Mouse (Mus musculus) MEL-GATA-1-ER (cell line): ENCODE measurements around the gene Cracr2a.
"Not testable (repeated sequence)": the region's sequence is repeated elsewhere in the genome, so short reads cannot be mapped to it uniquely, and the experiment has no call there.

Source experiments
- DNase-seq: peaks from one replicate; pipeline ENCODE4 v3.0.0-alpha.2; 2012; ENCODE audit warnings: low read depth; ENCODE audit errors: extremely low read depth

Gene Cracr2a

DNA sequence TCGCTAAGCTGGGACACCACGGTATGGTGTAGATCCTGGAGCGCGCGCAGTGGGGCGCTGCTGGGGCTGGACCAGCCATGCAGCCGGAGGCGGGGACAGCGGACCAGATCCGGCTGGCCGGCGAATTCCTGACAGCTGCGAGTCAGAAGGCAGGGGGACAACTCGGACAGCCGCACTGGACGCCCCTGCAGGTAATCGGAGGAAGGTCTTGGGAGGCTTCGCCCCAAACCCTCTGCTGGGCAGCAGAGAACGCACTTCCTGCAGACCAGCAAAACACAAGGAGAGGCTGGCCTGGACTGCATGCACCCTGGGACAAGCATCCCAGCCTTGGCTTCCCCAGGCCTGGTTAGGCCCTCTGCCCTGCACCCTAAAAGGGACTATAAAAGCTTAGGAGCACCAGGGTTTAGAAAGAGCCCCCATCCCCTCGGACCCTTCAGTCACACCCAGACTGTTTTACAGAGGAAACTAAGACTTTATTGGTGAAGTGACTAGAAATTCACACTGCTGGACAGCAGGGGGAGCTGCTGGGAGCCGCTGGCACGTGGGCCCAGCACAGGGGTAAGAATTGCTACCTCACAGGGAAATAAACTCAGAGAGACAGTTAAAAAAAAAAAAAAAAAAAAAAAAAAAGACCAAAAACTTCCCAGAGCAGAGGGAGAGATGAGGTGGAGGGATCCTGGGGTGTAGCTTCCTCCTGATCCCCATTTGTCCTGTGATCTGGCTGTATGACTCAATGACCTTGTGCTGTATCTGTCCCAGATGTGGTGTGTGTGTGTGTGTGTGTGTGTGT is at the start of gene Cracr2a:
Gene Cracr2a (plus strand): TSS at position 108 of the 790 bp plus-strand sequence.
- DNase-seq = peak; percentile 74

DNA sequence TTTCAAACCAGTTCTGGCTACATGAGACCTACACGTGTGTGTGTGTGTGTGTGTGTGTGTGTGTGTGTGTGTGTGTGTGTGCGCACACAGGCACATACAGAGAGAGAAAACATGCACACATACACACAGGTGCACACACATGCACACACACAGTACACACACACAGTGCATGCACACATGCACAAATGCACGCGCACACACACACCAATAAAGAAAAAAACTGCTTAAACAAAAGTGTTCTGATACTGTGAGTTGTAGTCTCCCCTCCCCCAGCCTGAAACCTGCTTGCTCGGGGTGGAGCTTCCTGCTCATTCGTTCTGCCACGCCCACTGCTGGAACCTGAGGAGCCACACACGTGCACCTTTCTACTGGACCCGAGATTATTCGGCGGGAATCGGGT is 47.4 kb upstream of the Cracr2a start:
- DNase-seq = not testable (repeated sequence)

- no peak for DNase-seq
These were observed 40.0 kb upstream of the Cracr2a start for GRCm38 (mm10) chr6:127521176-127521575.

DNA sequence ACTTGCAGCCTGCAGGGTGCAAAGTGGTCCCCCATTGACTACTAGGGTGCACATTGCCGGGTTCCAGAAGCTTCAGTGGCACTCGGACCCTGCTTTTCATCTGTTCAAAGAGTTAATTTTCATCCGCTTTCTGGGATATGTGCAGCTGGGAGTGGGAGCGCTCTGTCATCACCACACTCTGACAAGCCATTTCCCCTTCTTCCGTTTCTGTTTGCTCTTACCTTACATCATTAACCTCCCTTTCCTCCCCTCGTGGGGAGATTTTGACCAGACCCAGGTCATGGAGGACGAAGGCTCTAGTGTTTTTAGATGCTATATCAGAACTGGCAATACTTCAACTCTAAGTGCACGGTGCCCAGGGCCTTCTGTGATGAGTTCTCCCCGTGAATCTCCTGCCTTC is 38.8 kb upstream of the Cracr2a start:
- no peak for DNase-seq

- peak; percentile 75 for DNase-seq
These were observed 36.7 kb upstream of the Cracr2a start for GRCm38 (mm10) chr6:127524442-127524841.

GRCm38 (mm10) chr6:127528625-127529024 is 32.5 kb upstream of the Cracr2a start:
- DNase-seq = no peak

GRCm38 (mm10) chr6:127529451-127529850 is 31.7 kb upstream of the Cracr2a start:
- DNase-seq = peak; percentile 68

DNA sequence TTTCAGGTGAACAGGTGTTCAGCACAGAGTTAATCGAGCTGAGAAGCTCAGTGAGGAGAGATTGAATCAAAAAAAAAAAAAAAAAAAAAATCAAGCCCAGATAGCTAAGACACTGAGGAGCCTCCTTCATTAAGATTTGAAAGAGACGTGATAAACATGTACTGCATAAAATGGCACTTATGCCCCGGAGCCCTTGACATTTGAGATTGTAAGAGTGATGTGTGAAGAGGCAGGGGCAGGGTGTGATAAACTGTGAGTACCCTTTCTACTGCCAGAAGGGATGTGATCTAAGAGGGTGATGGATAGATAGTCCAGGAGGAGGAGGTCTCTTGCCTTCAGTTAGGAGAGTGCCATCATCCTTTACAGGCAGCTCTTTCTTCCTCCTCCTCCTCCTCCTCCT is 30.9 kb upstream of the Cracr2a start:
- DNase-seq = peak; percentile 22

DNA sequence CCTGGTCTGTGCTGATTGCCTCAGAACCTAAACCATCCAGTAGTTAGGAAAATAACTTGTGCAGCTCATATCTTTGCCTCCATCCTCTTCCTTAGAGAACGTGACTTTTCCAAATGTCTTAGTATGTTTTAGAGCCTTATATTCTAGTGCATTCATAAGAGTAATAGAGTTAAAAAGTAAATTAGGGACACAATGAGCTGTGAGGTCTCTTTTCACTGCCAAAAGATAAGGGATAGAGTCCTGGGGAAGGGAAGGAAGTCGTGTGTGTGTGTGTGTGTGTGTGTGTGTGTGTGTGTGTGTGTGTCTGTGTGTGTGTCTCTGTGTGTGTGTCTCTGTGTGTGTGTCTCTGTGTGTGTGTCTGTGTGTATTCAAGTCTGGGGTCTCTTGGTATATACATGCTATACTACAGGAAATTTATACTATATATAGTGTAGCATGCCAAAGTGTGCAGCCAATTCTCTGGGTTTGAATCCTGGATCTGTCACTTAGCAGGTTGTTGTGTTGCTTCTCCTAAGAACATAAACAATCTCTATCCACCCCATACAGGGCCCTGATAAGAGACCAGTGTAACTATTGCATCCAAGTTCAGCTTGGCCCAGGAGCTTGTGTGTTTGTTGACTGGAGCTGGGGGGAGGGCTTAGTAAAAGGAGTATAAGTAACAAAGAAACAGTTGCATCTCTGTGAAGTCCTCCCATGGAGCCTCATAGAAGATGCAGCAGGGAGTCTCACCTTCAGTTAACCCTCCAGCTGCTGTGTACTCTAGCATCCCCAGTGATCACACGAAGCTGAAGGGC is 29.5 kb upstream of the Cracr2a start:
- DNase-seq = no peak

- no peak for DNase-seq
These were observed 28.8 kb upstream of the Cracr2a start for GRCm38 (mm10) chr6:127532304-127532703.

- no peak for DNase-seq
These were observed 27.4 kb upstream of the Cracr2a start for GRCm38 (mm10) chr6:127533766-127534165.

DNA sequence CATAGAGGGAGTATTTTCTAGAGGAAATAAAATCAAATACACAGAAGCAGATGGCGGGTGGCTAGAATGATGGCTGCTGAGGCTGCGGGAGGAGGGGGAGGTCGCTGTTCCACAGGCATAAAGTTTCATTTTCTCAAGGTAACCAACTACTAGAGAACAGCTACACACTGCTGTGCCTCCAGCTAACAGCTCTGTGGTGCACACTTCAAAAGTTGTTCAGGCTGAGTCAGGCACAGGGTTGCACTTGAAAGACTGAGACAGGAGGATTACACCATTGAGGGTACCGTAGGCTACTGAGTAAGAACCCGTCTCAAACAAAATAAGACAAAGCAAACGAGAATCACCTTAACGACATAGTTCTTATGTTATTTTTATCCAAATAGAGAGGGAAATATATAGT is 24.1 kb upstream of the Cracr2a start:
- DNase-seq = no peak

DNA sequence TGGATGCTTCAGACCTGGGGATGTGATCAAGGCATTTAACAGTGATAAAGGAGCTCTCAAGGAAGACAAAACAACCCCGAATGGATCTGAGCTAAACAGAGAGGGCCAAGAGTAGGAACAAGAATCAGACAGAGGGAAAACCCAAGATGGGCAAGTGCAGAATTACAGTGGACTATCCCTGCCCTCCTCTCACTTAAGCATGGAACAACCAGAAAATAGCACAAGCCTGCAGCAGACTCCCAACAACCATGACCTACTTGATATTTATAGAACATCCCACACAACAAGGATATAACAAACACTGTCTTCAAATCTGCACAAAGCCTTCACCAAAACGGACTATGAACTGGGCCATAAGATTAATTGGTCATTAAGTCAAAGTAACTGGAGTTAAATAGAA is 23.0 kb upstream of the Cracr2a start:
- no peak for DNase-seq

DNA sequence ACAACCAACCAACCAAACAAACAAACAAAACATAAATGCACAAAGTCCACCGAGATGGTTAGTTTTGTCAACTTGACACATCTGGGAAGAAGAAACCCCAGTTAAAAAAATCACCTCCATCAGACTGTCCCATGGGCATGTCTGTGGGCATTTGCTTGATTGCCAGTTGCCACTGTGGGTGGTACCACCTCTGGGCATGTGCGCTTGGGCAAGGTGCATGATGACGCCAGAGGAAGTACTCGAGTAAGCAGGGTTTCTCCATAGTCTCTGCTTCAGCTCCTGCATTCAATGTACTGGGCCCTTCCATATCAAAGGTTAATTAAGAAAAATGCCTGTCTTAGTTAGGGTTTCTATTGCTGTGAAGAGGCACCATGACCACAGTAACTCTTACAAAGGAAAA is 21.9 kb upstream of the Cracr2a start:
- no peak for DNase-seq

DNA sequence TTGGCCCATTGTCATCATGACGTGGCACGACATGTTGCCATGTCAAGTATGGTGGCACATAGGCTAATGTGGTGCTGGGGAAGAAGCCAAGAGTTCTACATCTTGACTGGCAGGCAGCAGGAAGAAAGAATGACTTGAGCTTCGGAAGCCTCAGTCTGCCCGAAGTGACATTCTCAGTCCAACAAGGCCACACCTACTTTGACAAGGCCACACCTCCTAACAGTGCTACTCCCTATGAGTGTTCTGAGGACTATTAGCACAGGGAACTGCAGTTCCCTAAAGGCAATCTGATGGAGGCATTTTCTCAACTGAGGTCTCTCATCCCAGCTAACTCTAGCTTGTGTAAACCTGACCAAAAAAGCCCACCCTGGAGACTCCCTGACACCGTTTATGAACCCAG is 21.5 kb upstream of the Cracr2a start:
- no peak for DNase-seq

GRCm38 (mm10) chr6:127540517-127540916 is 20.6 kb upstream of the Cracr2a start:
- DNase-seq = no peak

- no peak for DNase-seq
These were observed 19.3 kb upstream of the Cracr2a start for GRCm38 (mm10) chr6:127541617-127542374.

- no peak for DNase-seq
These were observed 14.5 kb upstream of the Cracr2a start for GRCm38 (mm10) chr6:127546676-127547075.

GRCm38 (mm10) chr6:127552940-127553339 is 8.2 kb upstream of the Cracr2a start:
- DNase-seq = no peak

- no peak for DNase-seq
These were observed 5.6 kb upstream of the Cracr2a start for GRCm38 (mm10) chr6:127555553-127555952.

DNA sequence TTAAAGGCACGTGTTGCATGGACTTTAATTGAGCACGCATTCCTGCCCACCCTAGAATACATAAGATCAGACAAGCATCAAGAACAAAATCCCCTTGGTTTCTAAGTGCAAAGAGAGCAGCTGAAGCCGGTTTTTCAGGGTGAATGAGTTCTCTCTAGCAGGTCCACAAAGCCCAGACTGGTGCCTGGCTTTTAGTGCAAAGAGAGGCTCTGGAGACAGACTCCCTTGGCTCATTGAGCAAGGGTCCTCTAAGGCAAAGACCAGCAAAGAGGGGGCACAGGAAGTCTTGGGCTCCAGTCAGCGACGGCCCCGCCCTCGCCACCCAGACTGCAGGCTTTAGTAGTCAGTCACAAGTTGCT is 287 bp upstream of the Cracr2a start:
- DNase-seq = no peak

- DNase-seq = no peak
These were observed 2.4 kb downstream of the Cracr2a start for GRCm38 (mm10) chr6:127563511-127563910.
